Mouse (Mus musculus) stomach, postnatal 0 days (tissue): ENCODE results near the gene Pdzd2. TPM values are rescaled to one million over a fixed set of nuclear protein-coding genes. Genes with fewer than 3 reads are reported as not detected.

Source experiments
- ATAC-seq: fragments of 200-750 bp; cut with Nextera tagmentation; 2 replicates; pipeline ENCODE4 v1.8.0; 2017; ENCODE audit not compliant: low FRiP score, low TSS enrichment
- DNase-seq: peaks from one replicate; pipeline ENCODE4 v3.0.0-alpha.2; 2016; ENCODE audit warnings: low spot score
- H3K27ac ChIP-seq: fragments of 300-500 bp; sonication (generic); replicated peaks from 2 replicates; pipeline ENCODE4 v1.5.1; 2014; ENCODE audit warnings: mild to moderate bottlenecking, control low read depth
- H3K27me3 ChIP-seq: fragments of 300-500 bp; sonication (generic); 2 replicates; pipeline ENCODE4 v1.6.1; 2014; ENCODE audit warnings: low read length; ENCODE audit not compliant: control insufficient read depth, insufficient read depth
- H3K36me3 ChIP-seq: fragments of 300-500 bp; sonication (generic); 2 replicates; pipeline ENCODE4 v1.6.1; 2014; ENCODE audit warnings: low read length, mixed read lengths; ENCODE audit not compliant: control insufficient read depth, insufficient read depth
- H3K4me1 ChIP-seq: fragments of 300-500 bp; sonication (generic); replicated peaks from 2 replicates; pipeline ENCODE4 v1.6.1; 2014; ENCODE audit warnings: antibody characterized with exemption; ENCODE audit not compliant: control insufficient read depth, insufficient read depth
- H3K4me2 ChIP-seq: fragments of 300-500 bp; sonication (generic); replicated peaks from 2 replicates; pipeline ENCODE4 v1.6.1; 2014; ENCODE audit warnings: low read depth, mild to moderate bottlenecking, control low read depth, moderate library complexity
- H3K4me3 ChIP-seq: fragments of 300-500 bp; sonication (generic); 2 replicates; pipeline ENCODE4 v1.5.1; 2014; ENCODE audit warnings: low read depth, low read length, control low read depth
- H3K9ac ChIP-seq: fragments of 300-500 bp; sonication (generic); 2 replicates; pipeline ENCODE4 v1.6.1; 2014; ENCODE audit warnings: mild to moderate bottlenecking, low read length, control low read depth, mixed read lengths
- H3K9me3 ChIP-seq: fragments of 300-500 bp; sonication (generic); 2 replicates; pipeline ENCODE4 v1.6.1; 2016; ENCODE audit warnings: low read length; ENCODE audit not compliant: control insufficient read depth
- CTCF ChIP-seq: IDR thresholded peaks from 2 replicates; pipeline ENCODE4 v1.5.1; 2016; ENCODE audit warnings: antibody characterized with exemption, low read depth, mild to moderate bottlenecking, moderate library complexity
- EP300 ChIP-seq: optimal IDR thresholded peaks from 2 replicates; pipeline ENCODE3; 2016; ENCODE audit warnings: antibody characterized with exemption
- WGBS: fragments of 180-500 bp; shearing (Covaris S2); extraction: QIAGEN DNeasy Blood & Tissue Kit; methylation state at CpG from one replicate; pipeline ENCODE4 v1.1.7; 2014; 5-methylcytosine and 5-hydroxymethylcytosine counted together
- polyA plus RNA-seq: library from polyadenylated mRNA; unstranded; fragments of >200 nt; fragmentation: Nextera tagmentation; extraction: Ambion mirVana; gene quantifications from 2 replicates; pipeline ENCODE4 v1.2.1, GENCODE M21; 2015

Gene Pdzd2
- polyA plus RNA-seq, 1 experiment from 2014 or later = 19.1 TPM

DNA sequence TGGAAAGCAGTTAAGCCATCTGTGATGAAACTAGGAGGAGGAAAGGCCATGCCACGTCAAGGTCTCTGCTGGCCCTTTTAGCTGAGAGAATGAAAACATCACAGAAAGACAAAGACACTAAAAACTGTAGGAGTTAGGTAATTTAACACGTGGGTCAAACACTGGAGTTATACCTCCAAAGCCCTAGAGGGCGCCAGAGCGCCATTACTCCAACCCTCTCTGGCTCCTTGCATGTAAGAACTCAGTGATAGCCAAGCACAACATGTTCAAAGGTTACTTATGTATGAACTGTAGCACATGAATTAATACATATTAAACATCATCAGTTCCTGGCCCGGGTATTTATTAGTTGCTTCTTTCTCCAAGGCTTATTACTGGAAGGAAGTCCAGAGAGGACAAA lies 359.2 kb downstream of the Pdzd2 start:
- Histone ChIP-seq H3K27ac (no peak overlapping the region), H3K9me3 (no peaks in the 10 kb centered on the region), H3K36me3 (no peaks in the 10 kb centered on the region), H3K9ac (no peak overlapping the region), H3K27me3 (no peaks in the 10 kb centered on the region), H3K4me2 (no peak overlapping the region), H3K4me3 (no peak overlapping the region), H3K4me1 (peaks cover 5% of the 10 kb centered on the region)
- 55% methylated on average over 5 of the region's 5 CpGs for WGBS
- peak; percentile 74 for TF ChIP-seq CTCF
- TF ChIP-seq EP300 = no peak
- DNase-seq (peak; percentile 74), ATAC-seq (no peak)

DNA sequence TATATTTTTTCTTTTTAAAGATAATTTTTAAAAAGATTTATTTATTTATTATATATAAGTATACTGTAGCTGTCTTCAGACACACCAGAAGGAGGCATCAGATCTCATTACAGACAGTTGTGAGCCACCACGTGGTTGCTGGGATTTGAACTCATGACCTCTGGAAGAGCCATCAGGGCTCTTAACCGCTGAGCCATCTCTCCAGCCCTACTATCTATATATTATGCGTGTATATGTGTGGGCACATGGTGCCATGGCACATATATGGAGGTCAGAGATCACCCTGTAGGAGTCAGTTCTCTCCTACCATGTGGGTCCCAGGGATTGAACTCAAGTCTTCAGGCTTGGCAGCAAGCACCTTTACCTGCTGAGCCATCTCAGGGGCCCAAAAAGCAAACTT lies 359.7 kb downstream of the Pdzd2 start:
- DNase-seq (no peak), ATAC-seq (no peak)
- H3K4me1 ChIP-seq = peaks cover 5% of the 10 kb centered on the region
- H3K4me3 ChIP-seq = no peak overlapping the region
- TF ChIP-seq CTCF = no peak
- TF ChIP-seq EP300 = no peak
- H3K9me3 ChIP-seq = no peaks in the 10 kb centered on the region
- no peaks in the 10 kb centered on the region for H3K36me3 ChIP-seq
- H3K27me3 ChIP-seq = no peaks in the 10 kb centered on the region
- no peak overlapping the region for H3K27ac ChIP-seq
- 91% methylated on average over 3 of the region's 3 CpGs for WGBS
- H3K4me2 ChIP-seq = no peak overlapping the region
- H3K9ac ChIP-seq = no peak overlapping the region

DNA sequence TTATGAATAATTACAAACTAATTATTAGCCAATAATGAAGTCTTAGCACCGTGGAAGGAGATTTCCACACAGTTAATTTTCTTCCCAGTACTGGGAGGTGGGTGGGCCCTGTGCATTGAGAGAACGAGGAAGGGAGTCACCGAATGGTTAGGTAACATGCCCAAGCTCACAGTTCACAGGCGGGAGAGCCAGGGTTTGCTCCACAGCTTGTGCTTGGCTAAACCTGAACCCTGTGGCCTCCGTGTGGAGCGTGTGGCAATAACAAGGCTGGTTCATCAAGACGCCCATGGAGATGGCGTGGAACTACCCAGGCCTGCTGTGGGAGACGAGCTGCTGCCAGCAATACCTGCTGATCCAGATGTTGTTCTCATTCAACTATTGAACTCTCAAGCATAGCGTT lies 361.9 kb downstream of the Pdzd2 start:
- no peak overlapping the region for H3K4me3 ChIP-seq
- H3K9me3 ChIP-seq = no peaks in the 10 kb centered on the region
- peaks cover 5% of the 10 kb centered on the region for H3K4me1 ChIP-seq
- no peaks in the 10 kb centered on the region for H3K36me3 ChIP-seq
- 65% methylated on average over 10 of the region's 10 CpGs for WGBS
- H3K27ac ChIP-seq = peak overlapping the region; percentile 53; the same call in 1 of the 2 replicates
- H3K4me2 ChIP-seq = no peak overlapping the region
- no peaks in the 10 kb centered on the region for H3K27me3 ChIP-seq
- ATAC-seq (peak; percentile 16), DNase-seq (no peak)
- TF ChIP-seq CTCF (no peak), EP300 (peak; percentile 86)
- no peak overlapping the region for H3K9ac ChIP-seq

DNA sequence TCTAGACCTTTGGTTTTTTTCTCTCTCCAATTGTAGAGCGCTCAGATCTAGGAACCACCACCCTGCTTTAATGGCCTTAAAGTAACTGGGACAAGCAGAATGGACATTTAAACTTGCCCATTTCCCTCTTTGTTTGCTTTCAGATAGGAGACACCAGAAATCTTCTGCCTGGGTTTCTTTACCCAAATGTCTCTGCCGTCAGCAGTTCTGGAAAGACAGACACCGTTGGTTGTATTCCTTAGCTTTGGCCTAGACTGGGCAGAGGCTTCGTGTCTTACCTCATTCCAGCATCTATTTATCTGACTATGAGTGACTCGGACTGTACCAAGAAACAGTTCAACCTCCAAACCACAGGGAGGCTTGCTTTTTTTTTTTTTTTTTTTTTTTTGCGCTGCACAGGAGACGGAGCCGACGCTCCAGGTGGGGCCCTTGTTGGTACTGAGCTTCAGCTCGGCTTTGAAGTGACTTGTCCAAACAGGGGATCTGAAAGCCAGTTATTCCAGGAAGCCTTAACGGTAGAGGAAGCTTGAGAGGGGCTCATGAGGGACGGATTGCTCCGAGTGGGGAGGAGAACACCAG lies 363.1 kb downstream of the Pdzd2 start:
- peaks cover 5% of the 10 kb centered on the region for H3K4me1 ChIP-seq
- ATAC-seq (no peak), DNase-seq (no peak)
- peak overlapping the region; percentile 75 for H3K27ac ChIP-seq
- WGBS = 46% methylated on average over 13 of the region's 13 CpGs
- H3K27me3 ChIP-seq = no peaks in the 10 kb centered on the region
- TF ChIP-seq EP300 = no peak
- no peak for TF ChIP-seq CTCF
- no peaks in the 10 kb centered on the region for H3K36me3 ChIP-seq
- H3K4me3 ChIP-seq = no peak overlapping the region
- no peak overlapping the region for H3K4me2 ChIP-seq
- H3K9me3 ChIP-seq = no peaks in the 10 kb centered on the region
- H3K9ac ChIP-seq = no peak overlapping the region; the same call in 1 of the 2 replicates

DNA sequence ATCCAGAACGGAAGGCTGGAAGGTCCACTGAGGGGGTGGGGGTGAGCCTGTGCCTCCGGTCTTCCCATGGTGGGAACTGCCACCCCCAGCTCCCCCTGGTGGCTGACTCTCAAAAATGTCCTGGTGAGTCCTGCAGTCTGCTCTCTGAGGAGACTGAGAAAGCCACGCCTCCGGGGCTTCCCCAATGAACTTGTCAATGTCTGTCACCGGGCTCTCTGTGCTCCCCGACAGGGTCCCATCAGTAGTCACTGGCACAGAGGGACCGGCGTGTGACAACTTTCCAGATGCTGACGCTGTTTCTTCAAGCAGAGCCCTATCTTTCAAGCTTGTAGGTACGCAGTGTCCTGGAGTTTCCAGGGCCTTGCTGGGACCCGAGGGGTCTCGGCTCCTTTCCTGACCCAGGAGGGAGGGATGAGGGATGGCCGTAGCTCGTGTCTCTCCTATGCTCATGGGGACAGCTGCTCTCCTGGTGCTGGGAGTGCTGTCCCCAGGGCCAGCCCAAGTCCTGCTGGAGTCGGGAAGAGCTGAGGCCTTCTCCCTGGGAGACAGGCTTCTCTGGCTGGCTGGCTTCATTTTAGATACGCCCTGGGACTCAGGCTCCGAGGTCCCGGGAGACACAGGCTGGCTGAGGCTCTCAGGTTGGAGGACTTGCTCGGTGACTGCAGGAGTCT lies 363.9 kb downstream of the Pdzd2 start:
- DNase-seq (peak; percentile 90), ATAC-seq (peak; percentile 80)
- Histone ChIP-seq H3K9ac (peak overlapping the region; percentile 56), H3K27me3 (no peaks in the 10 kb centered on the region), H3K4me1 (peaks cover 5% of the 10 kb centered on the region), H3K4me2 (peak overlapping the region; percentile 49), H3K4me3 (peak overlapping the region; percentile 21), H3K27ac (peak overlapping the region; percentile 75), H3K9me3 (no peaks in the 10 kb centered on the region), H3K36me3 (no peaks in the 10 kb centered on the region)
- 10% methylated on average over 19 of the region's 19 CpGs for WGBS
- TF ChIP-seq CTCF = peak; percentile 89
- TF ChIP-seq EP300 = no peak

DNA sequence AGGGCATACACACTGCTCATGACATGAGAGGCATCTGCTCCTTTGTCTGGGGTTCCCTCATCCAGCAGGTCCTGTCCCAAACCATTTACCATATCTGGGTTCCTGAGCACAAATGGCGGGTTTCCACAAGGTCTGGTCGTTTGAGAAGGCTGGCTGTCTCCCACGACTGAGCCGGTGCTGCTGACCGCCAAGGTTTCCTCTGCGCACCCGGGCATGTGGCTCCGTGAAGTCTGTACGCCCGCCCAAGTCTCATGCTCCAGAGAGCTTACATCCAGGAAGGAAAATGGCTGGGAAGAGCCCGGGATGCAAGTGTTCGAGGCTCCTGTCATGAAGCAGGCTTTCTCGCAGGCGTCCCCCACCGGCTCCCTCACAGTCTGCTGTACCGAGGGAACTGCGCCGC lies 364.8 kb downstream of the Pdzd2 start:
- peak overlapping the region; percentile 81 for H3K27ac ChIP-seq
- H3K9me3 ChIP-seq = no peaks in the 10 kb centered on the region
- no peaks in the 10 kb centered on the region for H3K36me3 ChIP-seq
- 71% methylated on average over 18 of the region's 18 CpGs for WGBS
- no peaks in the 10 kb centered on the region for H3K27me3 ChIP-seq
- peaks cover 5% of the 10 kb centered on the region for H3K4me1 ChIP-seq
- DNase-seq (no peak), ATAC-seq (no peak)
- TF ChIP-seq CTCF (no peak), EP300 (no peak)
- H3K4me2 ChIP-seq = peak overlapping the region; percentile 49
- peak overlapping the region; percentile 38; the same call in 1 of the 2 replicates for H3K9ac ChIP-seq
- peak overlapping the region; percentile 21; the same call in 1 of the 2 replicates for H3K4me3 ChIP-seq
